Mouse (Mus musculus): ENCODE data around the gene Nt5c1a. TPM values are rescaled to one million over a fixed set of nuclear protein-coding genes. Genes with fewer than 3 reads are reported as not detected.
"Not testable (repeated sequence)": the region's sequence is repeated elsewhere in the genome, so short reads cannot be mapped to it uniquely, and the experiment has no call there.

Nt5c1a gene
- polyA plus RNA-seq (2014; fragmentation: Nextera tagmentation; extraction: Ambion mirVana): not detected in 2 replicates

DNA sequence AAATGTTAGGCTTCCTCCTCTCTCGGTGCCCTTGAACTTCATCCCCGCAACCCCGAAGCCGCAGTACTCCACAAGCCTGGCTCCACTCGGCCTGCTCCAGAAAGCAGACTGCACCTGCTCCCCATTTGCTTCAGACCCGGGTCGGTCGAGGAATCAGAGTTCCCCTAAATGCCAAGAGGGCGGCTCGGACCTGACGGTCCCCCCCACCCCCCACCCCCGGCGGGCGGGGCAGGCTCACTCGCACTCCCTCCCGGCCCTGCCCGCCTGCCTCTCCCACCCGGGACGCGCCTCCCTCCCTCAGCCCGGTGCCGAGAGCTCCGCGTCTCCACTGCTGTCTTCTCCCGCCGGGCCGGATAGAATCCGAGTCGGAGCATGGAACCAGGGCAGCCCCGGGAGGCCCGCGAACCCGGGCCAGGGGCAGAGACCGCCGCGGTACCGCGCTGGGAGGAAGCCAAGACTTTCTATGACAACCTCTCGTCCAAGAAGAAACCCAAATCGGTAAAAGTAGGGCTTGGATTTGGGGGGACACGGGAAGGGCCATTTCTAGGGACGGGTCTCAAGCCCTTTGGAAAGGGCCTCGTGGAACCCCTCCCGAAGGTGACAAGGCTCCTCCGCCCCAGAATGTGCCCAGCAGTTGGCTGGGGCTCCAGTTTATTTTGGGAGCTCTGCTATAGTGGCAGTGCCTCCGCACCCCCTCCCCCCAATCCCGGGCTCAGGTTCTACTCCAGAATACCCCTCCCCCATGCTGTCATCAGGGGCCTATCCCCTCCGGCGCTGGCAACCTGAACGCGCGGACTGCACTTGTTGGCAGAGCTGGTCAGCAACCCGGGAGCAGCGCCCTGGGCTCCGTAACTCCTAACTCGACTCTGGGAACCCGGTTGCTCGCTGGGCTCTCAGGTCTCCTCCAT lies at the start of gene Nt5c1a:
Gene Nt5c1a, plus strand, starts transcription at position 319 of the 908 bp plus-strand sequence.
- peaks cover 4% of the 10 kb centered on the region for H3K4me1 ChIP-seq (replicated peaks; ENCODE audit: control insufficient read depth, insufficient read depth, low read length)
- peak within 1 kb of the TSS; percentile 90 for H3K4me2 ChIP-seq (replicated peaks; ENCODE audit: low read depth, low read length)
- no peaks in the 10 kb centered on the region for H3K36me3 ChIP-seq (ENCODE audit: control insufficient read depth, insufficient read depth, low read length)
- no peaks in the 10 kb centered on the region for H3K9me3 ChIP-seq (ENCODE audit: control insufficient read depth, low read length)
- H3K9ac ChIP-seq (ENCODE audit: low read depth, low read length): peak within 1 kb of the TSS; percentile 48
- DNase-seq (ENCODE audit: low spot score): peak; percentile 55
- H3K27ac ChIP-seq (ENCODE audit: low read depth, low read length): no peak within 1 kb of the TSS
- peaks cover 18% of the 10 kb centered on the region for H3K27me3 ChIP-seq (ENCODE audit: control insufficient read depth, insufficient read depth, low read length)
- peak within 1 kb of the TSS; percentile 43 for H3K4me3 ChIP-seq (ENCODE audit: low read depth, low read length)
- peak; percentile 49 for ATAC-seq (ENCODE audit: low FRiP score)
- WGBS: 1% methylated on average over 58 of the region's 58 CpGs

GRCm38 (mm10) chr4:123152003-123152402 lies 49.3 kb upstream of the Nt5c1a start:
- DNase-seq (ENCODE audit: low spot score) (no peak), ATAC-seq (ENCODE audit: low FRiP score) (no peak)
- Histone ChIP-seq H3K4me3 (ENCODE audit: low read depth, low read length) (no peak overlapping the region), H3K4me2 (replicated peaks; ENCODE audit: low read depth, low read length) (no peak overlapping the region), H3K9me3 (ENCODE audit: control insufficient read depth, low read length) (no peaks in the 10 kb centered on the region), H3K27ac (ENCODE audit: low read depth, low read length) (no peak overlapping the region), H3K27me3 (ENCODE audit: control insufficient read depth, insufficient read depth, low read length) (no peaks in the 10 kb centered on the region), H3K36me3 (ENCODE audit: control insufficient read depth, insufficient read depth, low read length) (no peaks in the 10 kb centered on the region), H3K9ac (ENCODE audit: low read depth, low read length) (no peak overlapping the region), H3K4me1 (replicated peaks; ENCODE audit: control insufficient read depth, insufficient read depth, low read length) (no peaks in the 10 kb centered on the region)
- WGBS: 77% methylated on average over 4 of the region's 4 CpGs

- H3K9ac ChIP-seq (ENCODE audit: low read depth, low read length): no peak overlapping the region
- WGBS: 52% methylated on average over 5 of the region's 5 CpGs
- H3K27ac ChIP-seq (ENCODE audit: low read depth, low read length): no peak overlapping the region
- no peaks in the 10 kb centered on the region for H3K4me1 ChIP-seq (replicated peaks; ENCODE audit: control insufficient read depth, insufficient read depth, low read length)
- no peak overlapping the region for H3K4me2 ChIP-seq (replicated peaks; ENCODE audit: low read depth, low read length)
- H3K27me3 ChIP-seq (ENCODE audit: control insufficient read depth, insufficient read depth, low read length): no peaks in the 10 kb centered on the region
- H3K4me3 ChIP-seq (ENCODE audit: low read depth, low read length): no peak overlapping the region
- DNase-seq (ENCODE audit: low spot score) (no peak), ATAC-seq (ENCODE audit: low FRiP score) (no peak)
- no peaks in the 10 kb centered on the region for H3K9me3 ChIP-seq (ENCODE audit: control insufficient read depth, low read length)
- no peaks in the 10 kb centered on the region for H3K36me3 ChIP-seq (ENCODE audit: control insufficient read depth, insufficient read depth, low read length)
Measured at GRCm38 (mm10) chr4:123152976-123153375, 48.3 kb upstream of the Nt5c1a start.

- 26% methylated on average over 4 of the region's 4 CpGs for WGBS
- Histone ChIP-seq H3K4me1 (replicated peaks; ENCODE audit: control insufficient read depth, insufficient read depth, low read length) (no peaks in the 10 kb centered on the region), H3K4me3 (ENCODE audit: low read depth, low read length) (no peak overlapping the region), H3K9ac (ENCODE audit: low read depth, low read length) (no peak overlapping the region), H3K9me3 (ENCODE audit: control insufficient read depth, low read length) (no peaks in the 10 kb centered on the region), H3K27ac (ENCODE audit: low read depth, low read length) (no peak overlapping the region), H3K4me2 (replicated peaks; ENCODE audit: low read depth, low read length) (no peak overlapping the region), H3K36me3 (ENCODE audit: control insufficient read depth, insufficient read depth, low read length) (no peaks in the 10 kb centered on the region), H3K27me3 (ENCODE audit: control insufficient read depth, insufficient read depth, low read length) (no peaks in the 10 kb centered on the region)
- peak; percentile 62 for DNase-seq (ENCODE audit: low spot score)
- ATAC-seq (ENCODE audit: low FRiP score): no peak
Measured at GRCm38 (mm10) chr4:123155004-123155403, 46.3 kb upstream of the Nt5c1a start.

- DNase-seq (ENCODE audit: low spot score) (no peak), ATAC-seq (ENCODE audit: low FRiP score) (no peak)
- Histone ChIP-seq H3K9me3 (ENCODE audit: control insufficient read depth, low read length) (no peaks in the 10 kb centered on the region), H3K36me3 (ENCODE audit: control insufficient read depth, insufficient read depth, low read length) (no peaks in the 10 kb centered on the region), H3K27ac (ENCODE audit: low read depth, low read length) (no peak overlapping the region), H3K4me1 (replicated peaks; ENCODE audit: control insufficient read depth, insufficient read depth, low read length) (no peaks in the 10 kb centered on the region), H3K4me2 (replicated peaks; ENCODE audit: low read depth, low read length) (no peak overlapping the region), H3K9ac (ENCODE audit: low read depth, low read length) (no peak overlapping the region), H3K4me3 (ENCODE audit: low read depth, low read length) (no peak overlapping the region), H3K27me3 (ENCODE audit: control insufficient read depth, insufficient read depth, low read length) (no peaks in the 10 kb centered on the region)
- WGBS: 75% methylated on average over 2 of the region's 2 CpGs
Measured at GRCm38 (mm10) chr4:123155427-123155826, 45.9 kb upstream of the Nt5c1a start.

DNA sequence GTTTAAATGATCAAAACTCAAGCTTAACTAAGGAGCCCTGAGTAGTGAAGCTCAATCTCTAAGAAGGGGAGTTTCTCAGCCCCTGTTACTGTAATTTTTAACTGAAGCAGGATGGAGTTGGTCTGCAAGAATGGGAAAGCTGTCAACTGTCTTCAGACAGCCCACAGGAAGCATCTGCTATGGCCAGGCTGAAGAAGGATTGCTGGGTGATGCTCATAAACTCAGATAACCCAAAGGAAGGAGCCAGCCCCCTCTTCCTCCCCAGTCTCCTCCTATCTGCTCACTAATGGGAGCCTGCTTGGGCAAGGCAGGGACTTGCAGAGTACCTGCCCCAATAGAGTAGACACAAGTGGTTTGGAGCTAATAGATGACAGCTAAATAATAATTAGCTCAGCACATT lies 45.5 kb upstream of the Nt5c1a start:
- no peak overlapping the region for H3K4me2 ChIP-seq (replicated peaks; ENCODE audit: low read depth, low read length)
- H3K27me3 ChIP-seq (ENCODE audit: control insufficient read depth, insufficient read depth, low read length): no peaks in the 10 kb centered on the region
- H3K9me3 ChIP-seq (ENCODE audit: control insufficient read depth, low read length): no peaks in the 10 kb centered on the region
- H3K27ac ChIP-seq (ENCODE audit: low read depth, low read length): no peak overlapping the region
- DNase-seq (ENCODE audit: low spot score) (no peak), ATAC-seq (ENCODE audit: low FRiP score) (no peak)
- no peak overlapping the region for H3K4me3 ChIP-seq (ENCODE audit: low read depth, low read length)
- H3K4me1 ChIP-seq (replicated peaks; ENCODE audit: control insufficient read depth, insufficient read depth, low read length): no peaks in the 10 kb centered on the region
- no peaks in the 10 kb centered on the region for H3K36me3 ChIP-seq (ENCODE audit: control insufficient read depth, insufficient read depth, low read length)
- no peak overlapping the region for H3K9ac ChIP-seq (ENCODE audit: low read depth, low read length)

GRCm38 (mm10) chr4:123160571-123160970 lies 40.7 kb upstream of the Nt5c1a start:
- no peaks in the 10 kb centered on the region for H3K36me3 ChIP-seq (ENCODE audit: control insufficient read depth, insufficient read depth, low read length)
- ATAC-seq (ENCODE audit: low FRiP score): no peak
- no peak overlapping the region for H3K4me2 ChIP-seq (replicated peaks; ENCODE audit: low read depth, low read length)
- H3K9ac ChIP-seq (ENCODE audit: low read depth, low read length): no peak overlapping the region
- no peak for DNase-seq (ENCODE audit: low spot score)
- no peaks in the 10 kb centered on the region for H3K27me3 ChIP-seq (ENCODE audit: control insufficient read depth, insufficient read depth, low read length)
- H3K9me3 ChIP-seq (ENCODE audit: control insufficient read depth, low read length): no peaks in the 10 kb centered on the region
- WGBS: 89% methylated on average over 6 of the region's 6 CpGs
- no peak overlapping the region for H3K27ac ChIP-seq (ENCODE audit: low read depth, low read length)
- no peaks in the 10 kb centered on the region for H3K4me1 ChIP-seq (replicated peaks; ENCODE audit: control insufficient read depth, insufficient read depth, low read length)
- no peak overlapping the region for H3K4me3 ChIP-seq (ENCODE audit: low read depth, low read length)

DNA sequence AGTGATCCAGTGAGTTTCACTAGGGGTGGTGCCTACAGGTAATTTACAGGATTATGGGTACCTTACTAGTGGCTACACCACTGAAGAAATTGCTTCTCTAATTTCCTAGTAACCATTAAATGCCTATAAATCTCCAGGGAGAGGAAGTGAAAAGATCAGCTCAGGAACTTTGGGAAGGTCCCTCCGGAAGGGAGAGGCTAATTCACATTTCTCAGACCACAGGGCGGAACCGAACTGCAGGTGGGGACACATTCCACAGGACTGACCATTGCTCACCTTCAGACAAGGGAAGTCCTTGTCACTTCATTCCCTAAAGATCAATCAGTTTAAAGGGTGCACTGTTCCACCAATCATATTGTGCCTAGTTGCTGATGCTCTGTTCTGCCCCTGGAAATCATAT lies 40.1 kb upstream of the Nt5c1a start:
- 83% methylated on average over 3 of the region's 3 CpGs for WGBS
- DNase-seq (ENCODE audit: low spot score); H3K4me1 ChIP-seq (replicated peaks; ENCODE audit: control insufficient read depth, insufficient read depth, low read length); H3K4me3 ChIP-seq (ENCODE audit: low read depth, low read length); H3K36me3 ChIP-seq (ENCODE audit: control insufficient read depth, insufficient read depth, low read length); H3K27me3 ChIP-seq (ENCODE audit: control insufficient read depth, insufficient read depth, low read length); H3K4me2 ChIP-seq (replicated peaks; ENCODE audit: low read depth, low read length); ATAC-seq (ENCODE audit: low FRiP score); H3K27ac ChIP-seq (ENCODE audit: low read depth, low read length); H3K9ac ChIP-seq (ENCODE audit: low read depth, low read length); H3K9me3 ChIP-seq (ENCODE audit: control insufficient read depth, low read length): not testable (repeated sequence)

DNA sequence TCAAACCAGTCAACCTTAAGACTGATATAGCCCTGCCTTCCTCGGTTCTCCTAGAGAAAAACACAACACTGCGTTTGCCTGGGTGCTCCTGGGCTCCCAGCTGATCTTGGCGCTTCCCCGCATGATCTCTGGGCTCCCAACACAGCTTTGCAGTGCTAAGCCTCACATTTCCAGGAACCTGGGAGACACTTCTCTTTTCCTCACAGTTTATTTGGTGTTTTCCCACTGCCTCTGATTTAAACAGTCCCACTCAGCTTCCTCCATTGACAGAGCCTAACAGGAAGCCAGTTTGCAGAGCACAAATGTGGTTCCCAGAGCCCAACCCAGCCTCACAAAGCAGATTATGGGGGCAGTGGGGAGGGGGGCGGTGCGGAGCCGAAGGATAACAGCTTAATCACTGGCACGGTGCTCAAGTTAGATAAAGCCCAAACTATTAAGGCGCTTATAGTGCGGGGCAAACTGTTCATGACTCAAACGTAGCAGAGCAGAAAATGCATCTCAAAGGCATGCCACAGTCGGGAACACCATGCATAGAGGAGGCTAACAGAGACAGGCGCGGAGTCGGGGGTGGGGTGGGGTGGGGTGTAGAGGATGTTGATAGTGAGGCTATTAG lies 38.9 kb upstream of the Nt5c1a start:
- H3K9ac ChIP-seq (ENCODE audit: low read depth, low read length): no peak overlapping the region
- no peaks in the 10 kb centered on the region for H3K9me3 ChIP-seq (ENCODE audit: control insufficient read depth, low read length)
- H3K27me3 ChIP-seq (ENCODE audit: control insufficient read depth, insufficient read depth, low read length): no peaks in the 10 kb centered on the region
- H3K4me2 ChIP-seq (replicated peaks; ENCODE audit: low read depth, low read length): no peak overlapping the region
- H3K36me3 ChIP-seq (ENCODE audit: control insufficient read depth, insufficient read depth, low read length): no peaks in the 10 kb centered on the region
- DNase-seq (ENCODE audit: low spot score): no peak
- no peaks in the 10 kb centered on the region for H3K4me1 ChIP-seq (replicated peaks; ENCODE audit: control insufficient read depth, insufficient read depth, low read length)
- WGBS: 28% methylated on average over 15 of the region's 15 CpGs
- H3K27ac ChIP-seq (ENCODE audit: low read depth, low read length): no peak overlapping the region
- no peak for ATAC-seq (ENCODE audit: low FRiP score)
- H3K4me3 ChIP-seq (ENCODE audit: low read depth, low read length): no peak overlapping the region
